Mouse (Mus musculus): ENCODE results near the gene Heatr5a.

- no peak for TF ChIP-seq CTCF (IDR thresholded peaks at IDR 0.05; ENCODE audit: borderline replicate concordance, extremely low read depth, insufficient read depth, insufficient read length)
- no peak for TF ChIP-seq POLR2A (IDR thresholded peaks at IDR 0.05; ENCODE audit: borderline replicate concordance, extremely low read depth, insufficient read depth, insufficient read length, poor library complexity, severe bottlenecking)
Measured at GRCm38 (mm10) chr12:51909202-51909601, 61.9 kb downstream of the Heatr5a start.
